Mouse (Mus musculus) heart, adult 2 months (tissue): ENCODE data around the gene Cox5b. TPM values are rescaled to one million over a fixed set of nuclear protein-coding genes. Genes with fewer than 3 reads are reported as not detected.

Experiments
- DNase-seq, 2 experiments: peaks; one replicate each; pipeline ENCODE4 v3.0.0; 2021
- H3K27ac ChIP-seq: fragments of 200-600 bp; 2 replicates; pipeline ENCODE4 v1.8.1; 2022
- H3K27me3 ChIP-seq: fragments of 200-500 bp; 2 replicates; pipeline ENCODE4 v1.6.1; 2012; ENCODE audit warnings: mild to moderate bottlenecking, low read length, inconsistent platforms, mixed read lengths; ENCODE audit not compliant: control insufficient read depth, insufficient read depth
- H3K36me3 ChIP-seq: fragments of 200-500 bp; 2 replicates; pipeline ENCODE4 v1.6.1; 2012; ENCODE audit warnings: low read length, inconsistent platforms; ENCODE audit not compliant: control insufficient read depth, insufficient read depth
- H3K4me1 ChIP-seq: fragments of 200-500 bp; 2 replicates; pipeline ENCODE4 v1.6.1; 2011; ENCODE audit warnings: low read length; ENCODE audit not compliant: control insufficient read depth, insufficient read depth
- H3K4me3 ChIP-seq: fragments of 200-600 bp; 2 replicates; pipeline ENCODE4 v1.8.1; 2022
- H3K79me2 ChIP-seq: fragments of 200-500 bp; replicated peaks from 2 replicates; pipeline ENCODE4 v1.6.1; 2012; ENCODE audit warnings: mild to moderate bottlenecking, inconsistent platforms, low read length, moderate library complexity, mixed read lengths; ENCODE audit not compliant: control insufficient read depth, insufficient read depth
- H3K9ac ChIP-seq: fragments of 200-500 bp; 2 replicates; pipeline ENCODE4 v1.6.1; 2012; ENCODE audit warnings: low read depth, mild to moderate bottlenecking, control low read depth, inconsistent platforms, low read length, mixed read lengths
- CTCF ChIP-seq: fragments of 200-600 bp; IDR thresholded peaks from 2 replicates; pipeline ENCODE4 v1.8.1; 2022; ENCODE audit warnings: antibody characterized with exemption, mild to moderate bottlenecking, moderate library complexity
- EP300 ChIP-seq: fragments of 200-500 bp; IDR thresholded peaks from 2 replicates; pipeline ENCODE4 v1.6.1; 2011; ENCODE audit warnings: low read depth, low read length, control low read depth; ENCODE audit not compliant: insufficient read depth
- POLR2A ChIP-seq: fragments of 200-500 bp; IDR thresholded peaks from 2 replicates; pipeline ENCODE4 v1.6.1; 2011; ENCODE audit warnings: mild to moderate bottlenecking, low read depth, low read length, control low read depth; ENCODE audit not compliant: insufficient read depth
- WGBS: fragments of 180-500 bp; shearing (Covaris S2); methylation state at CpG from one replicate; pipeline ENCODE4 v1.1.7; 2018; 5-methylcytosine and 5-hydroxymethylcytosine counted together
- intact Hi-C: fragments of 180-260 bp; cut with DNase I; formaldehyde crosslinking; loops from one replicate; pipeline ENCODE4 v1.15.1; 2025
- polyA plus RNA-seq: library from polyadenylated mRNA; depleted of rRNA; stranded (reverse); fragments of >200 nt; gene quantifications from 2 replicates; pipeline ENCODE4 v1.2.3, GENCODE M21; 2012
- total RNA-seq, 2 experiments: library from RNA; stranded (reverse); gene quantifications; 2 replicates each; pipeline ENCODE4 v1.2.3; 2021

Cox5b gene
- total and polyA plus RNA-seq, 3 experiments: 1,963 to 2,380 (median 2,054) TPM

- no peaks in the 10 kb centered on the region for H3K4me1 ChIP-seq
- intact Hi-C loops: no loop called here
- no peaks in the 10 kb centered on the region for H3K36me3 ChIP-seq
- no peak for DNase-seq
- no peaks in the 10 kb centered on the region for H3K27me3 ChIP-seq
- H3K27ac ChIP-seq: no peak within 1 kb of the TSS
- no peak within 1 kb of the TSS for H3K4me3 ChIP-seq
- TF ChIP-seq CTCF (no peak), EP300 (no peak)
- no peaks in the 10 kb centered on the region for H3K79me2 ChIP-seq
- H3K9ac ChIP-seq: no peak within 1 kb of the TSS
- 78% methylated on average over 5 of the region's 5 CpGs for WGBS
Observed at GRCm38 (mm10) chr1:36714311-36714710, 23.1 kb downstream of the Cox5b start, which contains the start of gene Actr1b. Gene Actr1b (minus strand): TSS chr1:36714422.

- TF ChIP-seq CTCF: no peak
- DNase-seq: no peak
Observed at GRCm38 (mm10) chr1:36718786-36719185, 27.5 kb downstream of the Cox5b start.

GRCm38 (mm10) chr1:36723146-36724056, 32.2 kb downstream of the Cox5b start:
- DNase-seq: no peak
- Histone ChIP-seq H3K9ac (no peak overlapping the region), H3K4me1 (no peaks in the 10 kb centered on the region), H3K36me3 (no peaks in the 10 kb centered on the region), H3K4me3 (no peak overlapping the region), H3K27me3 (no peaks in the 10 kb centered on the region), H3K27ac (no peak overlapping the region), H3K79me2 (no peaks in the 10 kb centered on the region)
- WGBS: 69% methylated on average over 16 of the region's 16 CpGs
- no peak for TF ChIP-seq EP300
- TF ChIP-seq POLR2A: no peak
- no peak for TF ChIP-seq CTCF
- intact Hi-C loops: no loop called here

More at GRCm38 (mm10) chr1:36718786-36719185, 27.5 kb downstream of the Cox5b start:
- Histone ChIP-seq H3K36me3 (no peaks in the 10 kb centered on the region), H3K9ac (no peak overlapping the region), H3K27ac (no peak overlapping the region), H3K79me2 (no peaks in the 10 kb centered on the region), H3K27me3 (no peaks in the 10 kb centered on the region), H3K4me1 (no peaks in the 10 kb centered on the region), H3K4me3 (no peak overlapping the region)
- intact Hi-C loops: no loop called here
- WGBS: 83% methylated on average over 1 of the region's 1 CpGs

GRCm38 (mm10) chr1:36724057-36724431, 32.8 kb downstream of the Cox5b start:
- Histone ChIP-seq H3K4me3 (no peak overlapping the region), H3K4me1 (no peaks in the 10 kb centered on the region), H3K79me2 (no peaks in the 10 kb centered on the region), H3K36me3 (no peaks in the 10 kb centered on the region), H3K27me3 (no peaks in the 10 kb centered on the region), H3K9ac (no peak overlapping the region), H3K27ac (no peak overlapping the region)
- TF ChIP-seq POLR2A (no peak), EP300 (no peak), CTCF (no peak)
- intact Hi-C loops: no loop called here
- no peak for DNase-seq
- 86% methylated on average over 4 of the region's 4 CpGs for WGBS

GRCm38 (mm10) chr1:36737300-36737699, 46.1 kb downstream of the Cox5b start:
- peak; percentile 65 to 79 for DNase-seq
- H3K27ac ChIP-seq: no peak overlapping the region
- intact Hi-C loops: loop anchor here (1.0 kb wide), 1 partner anchor 513 kb away; no protein-coding TSS in a partner anchor
- H3K27me3 ChIP-seq: no peaks in the 10 kb centered on the region
- no peaks in the 10 kb centered on the region; the same call in 1 of the 2 replicates for H3K4me1 ChIP-seq
- H3K4me3 ChIP-seq: no peak overlapping the region
- TF ChIP-seq POLR2A: no peak
- TF ChIP-seq EP300: no peak
- peak; percentile 92 for TF ChIP-seq CTCF
- H3K9ac ChIP-seq: no peak overlapping the region
- H3K36me3 ChIP-seq: no peaks in the 10 kb centered on the region
- WGBS: 4% methylated on average over 4 of the region's 4 CpGs
- H3K79me2 ChIP-seq: no peaks in the 10 kb centered on the region

- no peak overlapping the region for H3K4me3 ChIP-seq
- no peaks in the 10 kb centered on the region for H3K36me3 ChIP-seq
- no peaks in the 10 kb centered on the region for H3K27me3 ChIP-seq
- H3K27ac ChIP-seq: no peak overlapping the region
- TF ChIP-seq CTCF (no peak), POLR2A (no peak)
- DNase-seq: no peak
- no peak overlapping the region for H3K9ac ChIP-seq
- intact Hi-C loops: no loop called here
- H3K79me2 ChIP-seq: no peaks in the 10 kb centered on the region
- no peaks in the 10 kb centered on the region; the same call in 1 of the 2 replicates for H3K4me1 ChIP-seq
- WGBS: 68% methylated on average over 5 of the region's 5 CpGs
Observed at GRCm38 (mm10) chr1:36739231-36739630, 48.0 kb downstream of the Cox5b start.
